Mouse (Mus musculus) myocyte (in vitro differentiated cells): Measurements from ENCODE around the gene Dpep3.

Source experiments
- CEBPB ChIP-seq: IDR thresholded peaks from 2 replicates; pipeline ENCODE4 v1.6.1; 2011; ENCODE audit warnings: mild to moderate bottlenecking, moderate library complexity; ENCODE audit not compliant: poor library complexity, insufficient read depth, severe bottlenecking
- E2F4 ChIP-seq: IDR thresholded peaks from one replicate; pipeline ENCODE4 v1.6.1; 2011; ENCODE audit warnings: mild to moderate bottlenecking, control low read depth, moderate library complexity; ENCODE audit not compliant: insufficient read depth
- MYOD1 ChIP-seq, 3 experiments: IDR thresholded peaks; one replicate each; pipeline ENCODE4 v1.6.1; 2011; ENCODE audit warnings: control low read depth in 2 of 3, low read depth in 2 of 3, mild to moderate bottlenecking in 2 of 3, moderate library complexity in 1 of 3; ENCODE audit not compliant: insufficient read length in 2 of 3, control insufficient read depth in 1 of 3
- MYOG ChIP-seq, 3 experiments: IDR thresholded peaks; one replicate each; pipeline ENCODE4 v1.6.1; 2011; ENCODE audit warnings: control low read depth in 2 of 3, low read depth in 2 of 3, mild to moderate bottlenecking in 2 of 3; ENCODE audit not compliant: insufficient read length in 2 of 3, control insufficient read depth in 1 of 3, insufficient read depth in 1 of 3
- POLR2A ChIP-seq: IDR thresholded peaks from one replicate; pipeline ENCODE4 v1.6.1; 2011; ENCODE audit warnings: low read depth, mild to moderate bottlenecking, control low read depth, moderate library complexity; ENCODE audit not compliant: insufficient read length
- POLR2AphosphoS2 ChIP-seq: IDR thresholded peaks from one replicate; pipeline ENCODE4 v1.6.1; 2011; ENCODE audit warnings: low read depth, control low read depth; ENCODE audit not compliant: insufficient read length
- SRF ChIP-seq: IDR thresholded peaks from one replicate; pipeline ENCODE4 v1.6.1; 2011; ENCODE audit warnings: low read depth; ENCODE audit not compliant: control insufficient read depth, insufficient read length
- TCF12 ChIP-seq: IDR thresholded peaks from one replicate; pipeline ENCODE4 v1.6.1; 2011; ENCODE audit warnings: mild to moderate bottlenecking, control low read depth; ENCODE audit not compliant: poor library complexity, insufficient read depth, severe bottlenecking
- TCF3 ChIP-seq: IDR thresholded peaks from one replicate; pipeline ENCODE4 v1.6.1; 2011; ENCODE audit warnings: low read depth, control low read depth; ENCODE audit not compliant: insufficient read length
- USF1 ChIP-seq: IDR thresholded peaks from one replicate; pipeline ENCODE4 v1.6.1; 2011; ENCODE audit warnings: low read depth, mild to moderate bottlenecking, control low read depth, moderate library complexity

GRCm38 (mm10) chr8:105925123-105925522, 54.1 kb downstream of the Dpep3 start:
- no peak for TF ChIP-seq MYOG (IDR thresholded peaks at IDR 0.05; ENCODE audit: control insufficient read depth in 1 of 3, insufficient read depth in 1 of 3, insufficient read length in 2 of 3, low read depth in 2 of 3)
- TF ChIP-seq USF1: no peak
- TF ChIP-seq TCF3: no peak
- TF ChIP-seq TCF12: no peak
- no peak for TF ChIP-seq SRF
- TF ChIP-seq E2F4: no peak
- TF ChIP-seq POLR2A: no peak
- no peak for TF ChIP-seq MYOD1 (IDR thresholded peaks at IDR 0.05; ENCODE audit: control insufficient read depth in 1 of 3, insufficient read length in 2 of 3, low read depth in 2 of 3)
- no peak for TF ChIP-seq POLR2AphosphoS2
- TF ChIP-seq CEBPB: no peak
